Mouse (Mus musculus): ENCODE measurements around the gene Tfap2b. TPM values are rescaled to one million over a fixed set of nuclear protein-coding genes. Genes with fewer than 3 reads are reported as not detected.

The Tfap2b gene
- polyA plus RNA-seq, 1 experiment from 2014 or later, result not detected

GRCm38 (mm10) chr1:19211033-19211405 lies 2.3 kb downstream of the Tfap2b start:
- Histone ChIP-seq H3K4me2 (ENCODE audit: low read length) (no peak overlapping the region), H3K27me3 (replicated peaks; ENCODE audit: control insufficient read depth, insufficient read depth, low read length) (peaks cover 94% of the 10 kb centered on the region), H3K27ac (ENCODE audit: low read depth) (no peak overlapping the region), H3K9me3 (ENCODE audit: control insufficient read depth, low read length) (no peaks in the 10 kb centered on the region), H3K36me3 (ENCODE audit: control insufficient read depth, insufficient read depth, low read length) (no peaks in the 10 kb centered on the region), H3K4me3 (ENCODE audit: low read depth, low read length) (no peak overlapping the region), H3K4me1 (replicated peaks; ENCODE audit: control insufficient read depth, insufficient read depth, low read length) (no peaks in the 10 kb centered on the region), H3K9ac (ENCODE audit: low read length) (no peak overlapping the region)
- ATAC-seq (replicated peaks; ENCODE audit: low FRiP score, low TSS enrichment, low read depth) (no peak), DNase-seq (ENCODE audit: low spot score) (no peak)
- 1% methylated on average over 8 of the region's 8 CpGs for WGBS

DNA sequence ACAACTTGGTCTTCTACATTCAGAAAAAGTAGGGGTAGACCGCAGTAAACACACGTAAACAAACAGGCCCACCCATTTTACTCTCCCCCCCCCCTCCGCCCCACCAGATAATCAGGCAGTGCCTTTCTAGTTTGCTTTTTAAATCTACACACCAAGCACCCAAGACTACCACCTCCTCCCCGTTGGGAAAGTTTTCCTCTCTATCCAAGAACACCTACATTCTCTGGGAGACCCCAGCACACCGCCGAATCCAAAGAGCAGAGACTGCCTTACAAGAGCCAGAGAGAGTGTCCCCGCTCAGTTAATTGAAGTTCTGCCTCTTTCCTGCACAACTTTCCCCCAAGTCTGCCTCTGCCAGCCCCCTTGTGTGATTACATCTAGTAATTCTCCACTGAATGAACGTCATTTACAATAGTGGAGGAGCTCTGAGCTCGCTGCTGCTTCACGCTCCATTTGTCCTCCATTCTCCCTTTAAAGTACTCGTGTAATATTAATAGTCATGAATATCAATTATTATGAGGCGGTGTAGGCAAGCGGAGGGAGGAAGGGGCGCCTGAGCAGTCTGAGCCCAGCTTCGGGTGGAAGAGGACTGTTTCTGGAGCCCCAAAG lies 2.9 kb downstream of the Tfap2b start:
- under 1% methylated on average over 15 of the region's 15 CpGs for WGBS
- DNase-seq (ENCODE audit: low spot score) (no peak), ATAC-seq (replicated peaks; ENCODE audit: low FRiP score, low TSS enrichment, low read depth) (no peak)
- no peak overlapping the region for H3K9ac ChIP-seq (ENCODE audit: low read length)
- no peak overlapping the region for H3K4me3 ChIP-seq (ENCODE audit: low read depth, low read length)
- H3K4me1 ChIP-seq (replicated peaks; ENCODE audit: control insufficient read depth, insufficient read depth, low read length), result no peaks in the 10 kb centered on the region
- H3K36me3 ChIP-seq (ENCODE audit: control insufficient read depth, insufficient read depth, low read length), result no peaks in the 10 kb centered on the region
- no peak overlapping the region for H3K4me2 ChIP-seq (ENCODE audit: low read length)
- H3K27me3 ChIP-seq (replicated peaks; ENCODE audit: control insufficient read depth, insufficient read depth, low read length), result peaks cover 97% of the 10 kb centered on the region
- no peaks in the 10 kb centered on the region for H3K9me3 ChIP-seq (ENCODE audit: control insufficient read depth, low read length)
- H3K27ac ChIP-seq (ENCODE audit: low read depth), result no peak overlapping the region

- no peak overlapping the region for H3K4me3 ChIP-seq (ENCODE audit: low read depth, low read length)
- no peak for DNase-seq (ENCODE audit: low spot score)
- WGBS, result 1% methylated on average over 4 of the region's 4 CpGs
- H3K4me1 ChIP-seq (replicated peaks; ENCODE audit: control insufficient read depth, insufficient read depth, low read length), result no peaks in the 10 kb centered on the region
- H3K27me3 ChIP-seq (replicated peaks; ENCODE audit: control insufficient read depth, insufficient read depth, low read length), result peaks cover 97% of the 10 kb centered on the region
- H3K27ac ChIP-seq (ENCODE audit: low read depth), result no peak overlapping the region
- no peaks in the 10 kb centered on the region for H3K9me3 ChIP-seq (ENCODE audit: control insufficient read depth, low read length)
- H3K36me3 ChIP-seq (ENCODE audit: control insufficient read depth, insufficient read depth, low read length), result no peaks in the 10 kb centered on the region
- no peak for ATAC-seq (replicated peaks; ENCODE audit: low FRiP score, low TSS enrichment, low read depth)
- no peak overlapping the region for H3K9ac ChIP-seq (ENCODE audit: low read length)
- no peak overlapping the region for H3K4me2 ChIP-seq (ENCODE audit: low read length)
Observed at GRCm38 (mm10) chr1:19212691-19213090, 4.0 kb downstream of the Tfap2b start.

DNA sequence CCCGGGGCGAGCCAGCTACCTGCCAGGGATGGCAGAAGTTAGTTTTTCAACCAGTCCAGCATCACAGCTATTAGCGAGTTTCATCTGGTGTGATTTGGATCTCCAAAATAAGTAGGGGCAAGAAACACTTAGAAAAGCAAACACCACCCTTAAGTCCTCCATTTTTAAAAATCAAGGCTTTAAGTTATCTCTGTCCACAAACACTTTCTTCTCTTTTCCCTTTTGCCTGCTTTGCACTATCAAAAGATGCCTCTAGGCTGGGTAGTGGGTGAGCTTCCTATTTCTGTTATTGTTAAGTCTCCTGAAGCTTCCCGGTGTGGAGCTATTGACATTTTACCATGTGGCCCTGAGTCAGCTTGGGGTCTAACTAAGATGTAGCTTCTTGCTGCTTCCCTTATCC lies 4.5 kb downstream of the Tfap2b start:
- Histone ChIP-seq H3K27ac (ENCODE audit: low read depth) (no peak overlapping the region), H3K4me3 (ENCODE audit: low read depth, low read length) (no peak overlapping the region), H3K27me3 (replicated peaks; ENCODE audit: control insufficient read depth, insufficient read depth, low read length) (peaks cover 97% of the 10 kb centered on the region), H3K36me3 (ENCODE audit: control insufficient read depth, insufficient read depth, low read length) (no peaks in the 10 kb centered on the region), H3K4me2 (ENCODE audit: low read length) (no peak overlapping the region), H3K4me1 (replicated peaks; ENCODE audit: control insufficient read depth, insufficient read depth, low read length) (no peaks in the 10 kb centered on the region), H3K9ac (ENCODE audit: low read length) (no peak overlapping the region), H3K9me3 (ENCODE audit: control insufficient read depth, low read length) (no peaks in the 10 kb centered on the region)
- DNase-seq (ENCODE audit: low spot score) (no peak), ATAC-seq (replicated peaks; ENCODE audit: low FRiP score, low TSS enrichment, low read depth) (no peak)
- 1% methylated on average over 4 of the region's 4 CpGs for WGBS

- no peak overlapping the region for H3K4me3 ChIP-seq (ENCODE audit: low read depth, low read length)
- no peak overlapping the region for H3K9ac ChIP-seq (ENCODE audit: low read length)
- H3K36me3 ChIP-seq (ENCODE audit: control insufficient read depth, insufficient read depth, low read length), result no peaks in the 10 kb centered on the region
- no peak for ATAC-seq (replicated peaks; ENCODE audit: low FRiP score, low TSS enrichment, low read depth)
- peaks cover 98% of the 10 kb centered on the region for H3K27me3 ChIP-seq (replicated peaks; ENCODE audit: control insufficient read depth, insufficient read depth, low read length)
- no peak overlapping the region for H3K27ac ChIP-seq (ENCODE audit: low read depth)
- no peaks in the 10 kb centered on the region for H3K9me3 ChIP-seq (ENCODE audit: control insufficient read depth, low read length)
- no peaks in the 10 kb centered on the region for H3K4me1 ChIP-seq (replicated peaks; ENCODE audit: control insufficient read depth, insufficient read depth, low read length)
- no peak for DNase-seq (ENCODE audit: low spot score)
- WGBS, result 2% methylated on average over 36 of the region's 36 CpGs
- H3K4me2 ChIP-seq (ENCODE audit: low read length), result no peak overlapping the region
Observed at GRCm38 (mm10) chr1:19213851-19214395, 5.2 kb downstream of the Tfap2b start.

DNA sequence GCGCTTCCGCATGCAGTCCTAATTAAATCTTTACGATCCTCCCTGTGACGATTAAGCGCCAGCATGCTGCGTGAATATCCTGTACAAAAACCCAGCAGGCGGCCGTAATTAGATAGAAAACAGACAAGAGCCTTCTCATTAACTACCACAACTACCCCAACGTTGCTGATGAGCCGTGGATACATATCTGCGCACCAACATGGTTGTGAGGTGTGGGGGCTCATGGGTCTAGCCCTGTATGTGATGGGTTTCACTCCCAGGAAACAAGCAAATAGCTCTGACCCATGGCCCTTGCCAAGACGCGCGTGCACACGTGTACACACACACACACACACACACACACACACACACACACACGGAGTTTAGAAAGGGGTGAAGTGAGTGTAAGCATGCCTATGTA lies 8.7 kb downstream of the Tfap2b start:
- Histone ChIP-seq H3K9me3 (ENCODE audit: control insufficient read depth, low read length) (no peaks in the 10 kb centered on the region), H3K4me2 (ENCODE audit: low read length) (no peak overlapping the region), H3K27ac (ENCODE audit: low read depth) (no peak overlapping the region), H3K4me1 (replicated peaks; ENCODE audit: control insufficient read depth, insufficient read depth, low read length) (no peaks in the 10 kb centered on the region), H3K9ac (ENCODE audit: low read length) (no peak overlapping the region), H3K27me3 (replicated peaks; ENCODE audit: control insufficient read depth, insufficient read depth, low read length) (peaks cover 96% of the 10 kb centered on the region), H3K4me3 (ENCODE audit: low read depth, low read length) (no peak overlapping the region), H3K36me3 (ENCODE audit: control insufficient read depth, insufficient read depth, low read length) (no peaks in the 10 kb centered on the region)
- no peak for DNase-seq (ENCODE audit: low spot score)
- 0 out of 2 replicates have a peak, but pooled peaks have one; percentile 19 for ATAC-seq (replicated peaks; ENCODE audit: low FRiP score, low TSS enrichment, low read depth)
- 2% methylated on average over 16 of the region's 16 CpGs for WGBS

GRCm38 (mm10) chr1:19218221-19218620 lies 9.5 kb downstream of the Tfap2b start:
- Histone ChIP-seq H3K27ac (ENCODE audit: low read depth) (no peak overlapping the region), H3K4me1 (replicated peaks; ENCODE audit: control insufficient read depth, insufficient read depth, low read length) (no peaks in the 10 kb centered on the region), H3K4me2 (ENCODE audit: low read length) (no peak overlapping the region), H3K27me3 (replicated peaks; ENCODE audit: control insufficient read depth, insufficient read depth, low read length) (peaks cover 96% of the 10 kb centered on the region), H3K9me3 (ENCODE audit: control insufficient read depth, low read length) (no peaks in the 10 kb centered on the region), H3K9ac (ENCODE audit: low read length) (no peak overlapping the region), H3K4me3 (ENCODE audit: low read depth, low read length) (no peak overlapping the region), H3K36me3 (ENCODE audit: control insufficient read depth, insufficient read depth, low read length) (no peaks in the 10 kb centered on the region)
- WGBS, result 4% methylated on average over 7 of the region's 7 CpGs
- DNase-seq (ENCODE audit: low spot score) (no peak), ATAC-seq (replicated peaks; ENCODE audit: low FRiP score, low TSS enrichment, low read depth) (no peak)

GRCm38 (mm10) chr1:19219381-19219780 lies 10.7 kb downstream of the Tfap2b start:
- DNase-seq (ENCODE audit: low spot score) (no peak), ATAC-seq (replicated peaks; ENCODE audit: low FRiP score, low TSS enrichment, low read depth) (no peak)
- no peak overlapping the region for H3K27ac ChIP-seq (ENCODE audit: low read depth)
- H3K4me3 ChIP-seq (ENCODE audit: low read depth, low read length), result no peak overlapping the region
- H3K36me3 ChIP-seq (ENCODE audit: control insufficient read depth, insufficient read depth, low read length), result no peaks in the 10 kb centered on the region
- H3K9me3 ChIP-seq (ENCODE audit: control insufficient read depth, low read length), result no peaks in the 10 kb centered on the region
- H3K9ac ChIP-seq (ENCODE audit: low read length), result no peak overlapping the region
- H3K4me1 ChIP-seq (replicated peaks; ENCODE audit: control insufficient read depth, insufficient read depth, low read length), result no peaks in the 10 kb centered on the region
- peaks cover 98% of the 10 kb centered on the region for H3K27me3 ChIP-seq (replicated peaks; ENCODE audit: control insufficient read depth, insufficient read depth, low read length)
- no peak overlapping the region for H3K4me2 ChIP-seq (ENCODE audit: low read length)

GRCm38 (mm10) chr1:19220564-19220963 lies 11.8 kb downstream of the Tfap2b start:
- H3K9me3 ChIP-seq (ENCODE audit: control insufficient read depth, low read length), result no peaks in the 10 kb centered on the region
- no peak overlapping the region for H3K9ac ChIP-seq (ENCODE audit: low read length)
- H3K36me3 ChIP-seq (ENCODE audit: control insufficient read depth, insufficient read depth, low read length), result no peaks in the 10 kb centered on the region
- peaks cover 98% of the 10 kb centered on the region for H3K27me3 ChIP-seq (replicated peaks; ENCODE audit: control insufficient read depth, insufficient read depth, low read length)
- DNase-seq (ENCODE audit: low spot score) (no peak), ATAC-seq (replicated peaks; ENCODE audit: low FRiP score, low TSS enrichment, low read depth) (no peak)
- H3K4me3 ChIP-seq (ENCODE audit: low read depth, low read length), result no peak overlapping the region
- no peak overlapping the region for H3K4me2 ChIP-seq (ENCODE audit: low read length)
- H3K4me1 ChIP-seq (replicated peaks; ENCODE audit: control insufficient read depth, insufficient read depth, low read length), result no peaks in the 10 kb centered on the region
- H3K27ac ChIP-seq (ENCODE audit: low read depth), result no peak overlapping the region
- WGBS, result 3% methylated on average over 1 of the region's 1 CpGs
